Mouse (Mus musculus) monocyte, adult 5-6 weeks (primary cell): ENCODE measurements around the gene Frat1. TPM values are rescaled to one million over a fixed set of nuclear protein-coding genes. Genes with fewer than 3 reads are reported as not detected.

ENCODE experiments used
- ATAC-seq: fragments of 153-309, 156-312 bp; replicated peaks from 2 replicates; pipeline ENCODE4 v1.8.0; 2017; ENCODE audit warnings: mild to moderate bottlenecking; ENCODE audit not compliant: low TSS enrichment, insufficient number of reproducible peaks, severe bottlenecking, poor library complexity, low FRiP score
- total RNA-seq: library from RNA; stranded (forward); fragments of 200-1000, 200-491, 200-594 nt; gene quantifications from 3 replicates; pipeline ENCODE4 v1.2.3, GENCODE M21; 2017

The Frat1 gene
- total RNA-seq, 1 experiment from 2014 or later: 21.9 TPM

DNA sequence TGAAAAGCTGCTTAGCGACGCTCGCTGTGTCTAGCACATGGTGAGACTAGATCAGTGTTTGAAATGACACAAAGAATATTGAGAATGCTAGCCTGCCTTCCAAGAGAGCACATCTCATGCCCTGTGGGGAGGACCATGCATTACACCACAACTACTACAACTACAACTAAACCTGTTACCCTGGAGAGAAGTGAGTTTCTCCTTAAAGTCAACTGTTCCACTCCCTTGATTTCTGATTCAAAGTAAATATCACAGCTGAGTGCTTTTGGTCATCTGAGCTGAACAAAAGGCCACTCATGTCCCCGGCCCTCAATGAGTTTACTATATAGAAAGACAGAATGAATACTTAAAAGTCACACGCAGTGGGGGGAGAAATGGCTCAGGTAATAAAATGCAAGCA is 19.7 kb upstream of the Frat1 start:
- ATAC-seq: no peak

- ATAC-seq: no peak
Observed at GRCm38 (mm10) chr19:41812525-41812924, 17.2 kb upstream of the Frat1 start.

- ATAC-seq: no peak
Observed at GRCm38 (mm10) chr19:41813374-41813773, 16.4 kb upstream of the Frat1 start.

DNA sequence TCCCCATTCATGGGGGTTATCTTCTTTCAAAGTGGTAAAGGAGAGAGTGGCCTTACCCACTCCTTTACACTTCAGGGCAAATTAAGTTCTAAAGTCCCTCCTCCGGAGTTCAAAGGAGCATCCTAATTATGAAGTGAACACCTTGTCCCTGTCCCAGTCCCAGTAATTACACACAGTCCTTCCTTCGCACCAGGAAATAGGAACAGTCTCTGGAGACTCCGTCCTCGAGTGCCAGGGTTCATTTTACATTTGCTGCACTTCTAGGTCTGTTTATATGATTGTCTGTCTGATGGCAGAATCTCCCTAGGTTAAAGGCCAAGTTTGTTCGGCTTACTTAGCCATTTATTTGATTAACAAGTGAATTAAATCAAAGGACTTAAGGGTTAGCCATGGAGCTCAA is 13.4 kb upstream of the Frat1 start:
- ATAC-seq: no peak

DNA sequence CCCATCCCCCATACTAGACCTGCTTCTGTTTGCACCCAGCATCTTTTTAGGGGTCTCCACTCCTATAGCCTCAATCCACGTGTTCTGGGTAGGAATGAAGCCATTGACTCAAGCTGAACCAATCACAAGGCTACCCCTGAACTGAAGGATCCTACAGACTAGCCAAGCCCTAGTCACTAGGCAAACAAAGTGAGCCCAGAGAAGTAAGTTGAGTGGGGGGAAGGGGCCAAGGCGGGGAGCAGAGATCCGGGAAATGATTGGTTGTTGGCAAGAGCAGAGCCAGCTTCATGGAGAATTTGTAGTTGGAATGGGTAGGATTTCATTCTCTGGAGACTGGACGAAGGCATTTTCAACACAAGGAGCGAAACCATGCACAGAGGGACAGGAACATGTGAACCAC is 12.9 kb upstream of the Frat1 start:
- ATAC-seq: no peak

DNA sequence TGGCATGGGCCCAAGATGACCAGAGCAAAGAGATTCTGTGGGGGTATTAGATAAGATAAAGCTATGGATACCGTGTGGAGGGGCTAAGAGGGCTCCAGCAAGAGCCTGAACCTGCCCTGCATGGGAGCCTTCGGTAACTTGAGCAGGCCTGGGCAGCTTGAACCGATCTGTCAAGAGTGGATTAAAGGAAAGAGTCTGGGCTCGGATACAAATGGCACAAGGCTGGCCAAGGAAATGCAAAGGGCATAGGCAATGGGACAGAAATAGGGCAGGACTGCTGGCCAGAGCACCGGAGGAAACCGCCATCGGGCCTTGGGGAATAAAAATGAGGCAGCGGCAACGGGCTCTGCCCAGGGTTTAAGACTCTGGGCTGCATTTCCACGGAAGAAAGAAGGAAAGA is 12.4 kb upstream of the Frat1 start:
- ATAC-seq: no peak

DNA sequence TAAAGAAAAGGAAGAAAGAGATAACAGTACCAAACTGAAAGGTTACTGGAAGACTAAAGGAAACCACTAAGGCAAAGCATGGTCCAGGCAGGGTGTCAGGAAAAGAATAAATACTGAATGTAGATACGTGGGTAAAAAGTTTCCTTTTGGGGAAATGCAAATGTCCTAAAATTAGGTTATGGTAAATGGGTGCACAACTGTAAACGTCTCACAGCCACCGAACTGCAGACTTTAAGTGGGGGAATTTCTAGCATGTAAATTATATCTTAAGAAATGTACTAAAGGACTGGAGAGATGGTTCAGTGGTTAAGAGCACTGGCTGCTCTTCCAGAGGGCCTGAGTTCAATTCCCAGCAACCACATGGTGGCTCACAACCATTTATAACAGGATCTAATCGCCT is 11.0 kb upstream of the Frat1 start:
- ATAC-seq: no peak

- ATAC-seq: no peak
Observed at GRCm38 (mm10) chr19:41821436-41821835, 8.3 kb upstream of the Frat1 start.

GRCm38 (mm10) chr19:41822589-41822988 is 7.2 kb upstream of the Frat1 start:
- ATAC-seq: no peak

DNA sequence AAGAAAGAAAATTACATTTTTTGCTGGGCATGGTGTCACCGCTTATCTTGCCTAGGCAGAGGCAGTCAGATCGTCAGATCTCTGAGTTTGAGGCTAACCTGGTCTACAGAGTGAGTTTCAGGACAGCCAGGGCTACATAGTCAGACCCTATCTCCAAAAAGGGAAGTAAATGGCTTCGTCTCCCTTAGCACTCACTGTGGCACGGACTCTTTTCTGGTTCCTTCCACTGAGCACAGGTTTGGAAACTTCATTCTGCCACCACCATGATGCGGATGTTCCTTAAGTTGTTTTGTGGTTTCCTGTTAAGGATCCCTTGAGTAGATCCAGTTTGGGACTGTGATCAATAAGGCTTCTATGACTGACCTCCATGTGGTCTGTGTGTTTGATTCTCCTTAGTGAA is 4.8 kb upstream of the Frat1 start:
- ATAC-seq: no peak

- no peak for ATAC-seq
Observed at GRCm38 (mm10) chr19:41826529-41826928, 3.2 kb upstream of the Frat1 start.

- ATAC-seq: no peak
Observed at GRCm38 (mm10) chr19:41828941-41829340, 829 bp upstream of the Frat1 start.

GRCm38 (mm10) chr19:41830106-41831031 is 599 bp downstream of the Frat1 start:
- peak; percentile 78 for ATAC-seq

DNA sequence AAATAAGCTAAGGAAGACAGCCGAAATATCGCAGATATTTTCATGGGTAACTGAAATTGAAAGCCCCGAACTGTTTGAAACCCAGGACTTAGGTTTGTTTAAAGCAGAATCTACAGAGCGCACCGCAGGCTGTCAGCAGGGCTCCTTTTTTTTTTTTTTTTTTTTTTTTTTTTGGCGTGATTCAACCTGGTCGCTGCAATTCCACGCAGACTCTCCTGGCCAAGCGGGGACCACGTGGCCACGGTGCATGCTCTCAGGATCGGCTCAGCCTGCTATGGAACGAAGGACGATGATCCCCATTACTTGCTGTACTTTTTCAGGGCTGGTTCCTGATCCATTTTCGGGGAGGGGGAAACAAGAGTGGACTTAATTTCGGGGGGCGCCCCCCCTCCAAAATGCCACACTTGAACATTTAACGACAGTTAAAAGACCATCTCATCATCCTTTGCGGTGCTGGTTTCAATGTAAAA is 1.4 kb downstream of the Frat1 start:
- no peak for ATAC-seq

GRCm38 (mm10) chr19:41831718-41832391 is 2.1 kb downstream of the Frat1 start:
- ATAC-seq: no peak

- ATAC-seq: no peak
Observed at GRCm38 (mm10) chr19:41832501-41833201, 2.9 kb downstream of the Frat1 start.

- ATAC-seq: no peak
Observed at GRCm38 (mm10) chr19:41835407-41835806, 5.6 kb downstream of the Frat1 start.

DNA sequence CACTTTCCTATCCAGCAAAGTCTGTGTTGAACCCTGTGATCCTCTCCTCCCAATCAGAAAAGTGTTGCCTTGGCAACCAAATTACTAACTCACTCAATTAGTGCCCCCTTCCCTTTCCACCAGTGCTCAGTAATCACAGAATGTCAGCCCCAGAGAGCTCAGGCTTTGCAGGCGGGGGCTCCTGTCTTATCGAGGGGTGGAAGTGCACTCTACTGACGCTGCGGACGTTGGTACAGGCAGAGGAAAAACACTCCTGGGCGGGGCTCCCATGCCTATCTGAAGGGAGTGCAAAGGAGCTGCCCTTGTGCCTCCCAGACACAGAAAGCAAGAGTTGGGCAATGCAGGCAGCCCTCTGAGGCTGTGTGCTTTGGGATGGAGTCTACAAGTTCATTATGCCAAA is 6.0 kb downstream of the Frat1 start:
- no peak for ATAC-seq

GRCm38 (mm10) chr19:41836719-41837118 is 6.9 kb downstream of the Frat1 start:
- no peak for ATAC-seq
